Mouse (Mus musculus) bone marrow, adult 2 months (tissue): ENCODE results near the gene 1700001C19Rik. TPM values are rescaled to one million over a fixed set of nuclear protein-coding genes. Genes with fewer than 3 reads are reported as not detected.

Experiments used
- H3K27ac ChIP-seq: fragments of 200-500 bp; 2 replicates; pipeline ENCODE4 v1.5.1; 2012; ENCODE audit warnings: low read depth, mild to moderate bottlenecking, control low read depth, inconsistent platforms, low read length; ENCODE audit not compliant: control insufficient read depth, poor library complexity, insufficient read depth
- H3K4me1 ChIP-seq: fragments of 200-500 bp; 2 replicates; pipeline ENCODE4 v1.6.1; 2011; ENCODE audit warnings: low read length; ENCODE audit not compliant: control insufficient read depth, insufficient read depth
- H3K4me3 ChIP-seq: fragments of 200-500 bp; replicated peaks from 2 replicates; pipeline ENCODE3; 2011; ENCODE audit warnings: mild to moderate bottlenecking, low read depth, low read length, control low read depth; ENCODE audit not compliant: control insufficient read depth
- CTCF ChIP-seq: fragments of 200-500 bp; IDR thresholded peaks from 2 replicates; pipeline ENCODE4 v1.5.1; 2011; ENCODE audit warnings: low read length, control low read depth; ENCODE audit not compliant: control insufficient read depth, insufficient read depth
- POLR2A ChIP-seq: fragments of 200-500 bp; IDR thresholded peaks from 2 replicates; pipeline ENCODE4 v1.6.1; 2011; ENCODE audit warnings: low read depth, mild to moderate bottlenecking, control low read depth, low read length, borderline replicate concordance; ENCODE audit not compliant: control insufficient read depth
- WGBS: fragments of 180-500 bp; shearing (Covaris S2); methylation state at CpG from one replicate; pipeline ENCODE4 v1.1.7; 2018; 5-methylcytosine and 5-hydroxymethylcytosine counted together
- polyA plus RNA-seq: library from polyadenylated mRNA; stranded (reverse); fragments of >200 nt; gene quantifications from 2 replicates; pipeline ENCODE4 v1.2.4, GENCODE M21; 2011; ENCODE audit warnings: low replicate concordance; ENCODE audit not compliant: missing spikeins, insufficient read depth, insufficient read length

1700001C19Rik gene
- polyA plus RNA-seq, 1 experiment = 1.4 TPM

DNA sequence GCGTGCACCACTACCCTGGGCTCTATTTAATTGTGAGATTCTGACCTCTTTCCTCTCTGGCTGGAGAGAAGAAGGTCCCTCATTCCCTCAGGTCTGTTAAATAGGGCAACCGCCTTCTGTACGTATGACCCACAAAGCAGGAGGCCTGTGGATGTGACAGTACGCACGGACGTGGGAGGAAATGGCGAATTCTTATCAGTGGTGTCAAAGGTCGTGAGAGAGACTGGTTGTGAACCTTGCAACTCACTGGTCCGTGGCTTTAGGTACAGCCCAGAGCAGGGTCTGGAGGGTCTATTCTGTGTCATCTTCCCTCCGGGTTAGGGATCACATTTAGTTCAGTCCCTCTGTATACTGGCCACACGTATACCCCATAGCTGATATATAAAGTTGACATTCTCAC lies 8.3 kb upstream of the 1700001C19Rik start:
- WGBS = 79% methylated on average over 11 of the region's 11 CpGs
- H3K27ac ChIP-seq = no peak overlapping the region
- H3K4me3 ChIP-seq = no peak overlapping the region
- no peaks in the 10 kb centered on the region for H3K4me1 ChIP-seq
- no peak for TF ChIP-seq CTCF
- no peak for TF ChIP-seq POLR2A

- Histone ChIP-seq H3K4me3 (no peak overlapping the region), H3K4me1 (peaks cover 2% of the 10 kb centered on the region; the same call in 1 of the 2 replicates)
- 54% methylated on average over 6 of the region's 6 CpGs for WGBS
These were observed 6.9 kb upstream of the 1700001C19Rik start for GRCm38 (mm10) chr17:47444113-47444512.

DNA sequence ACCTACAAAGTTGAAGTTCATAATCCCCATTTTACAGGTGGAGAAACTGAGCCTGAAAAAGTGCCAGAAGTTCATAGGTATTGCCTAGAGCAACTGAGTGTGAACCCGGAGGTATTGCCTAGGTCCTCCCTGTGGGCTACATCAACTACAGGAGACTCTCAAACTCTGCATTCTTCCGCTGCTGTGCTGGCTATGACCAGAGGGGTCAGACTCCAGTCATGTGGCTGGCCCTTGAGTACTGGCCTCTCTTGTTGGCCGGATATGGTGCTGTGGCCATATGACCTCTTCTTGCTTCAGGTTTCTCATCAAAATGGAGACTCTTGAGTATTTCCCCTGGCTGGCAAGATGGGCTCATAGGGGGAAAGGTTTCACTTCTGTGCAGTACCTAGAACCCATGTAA lies 5.1 kb upstream of the 1700001C19Rik start:
- no peak for TF ChIP-seq CTCF
- TF ChIP-seq POLR2A = no peak
- no peak overlapping the region for H3K27ac ChIP-seq
- WGBS = 81% methylated on average over 3 of the region's 3 CpGs
- H3K4me1 ChIP-seq = peaks cover 2% of the 10 kb centered on the region; the same call in 1 of the 2 replicates
- H3K4me3 ChIP-seq = no peak overlapping the region

More at GRCm38 (mm10) chr17:47444113-47444512, 6.9 kb upstream of the 1700001C19Rik start:
- H3K27ac ChIP-seq = no peak overlapping the region
- TF ChIP-seq CTCF (no peak), POLR2A (no peak)

GRCm38 (mm10) chr17:47441296-47442051 lies 4.3 kb upstream of the 1700001C19Rik start:
- WGBS = 63% methylated on average over 19 of the region's 19 CpGs
- H3K4me3 ChIP-seq = no peak overlapping the region
- no peak for TF ChIP-seq POLR2A
- no peak for TF ChIP-seq CTCF
- peaks cover 2% of the 10 kb centered on the region; the same call in 1 of the 2 replicates for H3K4me1 ChIP-seq
- no peak overlapping the region for H3K27ac ChIP-seq

DNA sequence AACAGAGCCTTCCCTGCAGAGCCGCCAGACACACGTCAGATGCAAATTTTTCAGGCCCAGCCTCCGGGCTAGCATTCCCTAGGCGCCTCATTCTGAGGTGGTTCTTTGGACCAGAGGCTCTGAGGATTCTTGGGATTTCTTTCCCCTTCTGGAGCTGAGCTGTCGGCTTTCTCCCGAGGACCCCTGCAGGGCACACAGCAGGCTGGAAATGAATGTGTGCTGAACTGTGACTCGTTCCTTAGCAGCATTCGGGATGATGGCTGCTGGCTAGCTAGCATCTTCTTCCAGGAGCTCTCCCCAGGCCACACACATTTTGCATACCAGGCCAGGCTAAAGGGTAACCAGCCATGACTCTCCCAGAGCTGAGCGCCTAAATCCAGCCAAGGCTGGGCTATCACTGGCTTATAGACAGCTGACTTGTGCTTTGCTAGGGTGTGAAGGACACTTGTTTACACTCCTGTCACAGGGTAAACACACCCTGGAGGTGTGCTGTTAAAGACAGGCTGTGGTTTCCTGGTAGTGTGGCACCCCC lies 3.2 kb upstream of the 1700001C19Rik start:
- TF ChIP-seq POLR2A (no peak), CTCF (no peak)
- H3K4me3 ChIP-seq = no peak overlapping the region
- peaks cover 2% of the 10 kb centered on the region; the same call in 1 of the 2 replicates for H3K4me1 ChIP-seq
- no peak overlapping the region for H3K27ac ChIP-seq
- WGBS = 79% methylated on average over 9 of the region's 9 CpGs

GRCm38 (mm10) chr17:47439396-47440028 lies 2.3 kb upstream of the 1700001C19Rik start:
- Histone ChIP-seq H3K4me3 (no peak overlapping the region), H3K27ac (no peak overlapping the region), H3K4me1 (peaks cover 2% of the 10 kb centered on the region; the same call in 1 of the 2 replicates)
- WGBS = 20% methylated on average over 9 of the region's 9 CpGs
- no peak for TF ChIP-seq CTCF
- TF ChIP-seq POLR2A = no peak

GRCm38 (mm10) chr17:47438611-47439010 lies 1.4 kb upstream of the 1700001C19Rik start:
- 56% methylated on average over 6 of the region's 6 CpGs for WGBS
- no peak for TF ChIP-seq CTCF
- no peak for TF ChIP-seq POLR2A
- H3K27ac ChIP-seq = no peak overlapping the region
- H3K4me1 ChIP-seq = peaks cover 2% of the 10 kb centered on the region; the same call in 1 of the 2 replicates
- H3K4me3 ChIP-seq = no peak overlapping the region
